Comparison of ENCODE assay signal across 10 mouse cellular contexts in the genomic region with DNA sequence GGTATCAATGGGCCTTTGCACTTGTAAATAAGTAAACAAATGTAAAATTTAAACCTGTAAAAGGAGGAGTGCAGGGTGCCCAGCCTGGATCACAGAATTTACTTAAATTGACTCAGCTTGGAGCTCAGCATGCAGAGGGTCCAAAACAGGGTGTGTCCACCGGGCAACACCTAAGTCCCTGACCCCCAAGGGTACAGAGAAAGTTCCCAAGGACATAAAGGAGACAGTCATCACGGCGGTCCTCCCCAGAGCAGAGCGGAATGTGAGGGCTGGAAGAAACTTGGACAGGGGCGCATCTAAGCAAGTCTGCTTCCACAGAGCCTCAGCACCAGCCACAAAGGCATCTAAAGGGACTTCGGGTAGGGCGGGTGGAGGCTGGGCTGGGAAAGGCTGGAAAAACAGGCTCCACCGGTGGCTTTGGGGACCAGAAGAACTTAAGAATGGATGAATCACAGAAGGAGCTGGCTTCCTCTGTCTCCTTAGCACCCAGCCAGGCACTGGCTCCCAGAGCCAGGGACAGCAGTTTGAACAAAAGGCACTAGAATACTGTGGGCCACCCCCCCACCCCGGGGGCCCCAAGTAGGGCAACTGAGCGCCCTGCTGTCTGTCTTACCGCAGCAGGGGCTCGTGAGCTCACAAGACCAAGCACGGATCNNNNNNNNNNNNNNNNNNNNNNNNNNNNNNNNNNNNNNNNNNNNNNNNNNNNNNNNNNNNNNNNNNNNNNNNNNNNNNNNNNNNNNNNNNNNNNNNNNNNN. TPM values are rescaled to one million over a fixed set of nuclear protein-coding genes. Genes with fewer than 3 reads are reported as not detected.
DNase-seq lines count a peak whose midpoint lies in the region; ATAC-seq and TF ChIP-seq lines count a peak whose summit lies in the region.
"Had no signal": no experiment of that assay in that cellular context is flagged by ENCODE, and none has a peak within 500 bp of the region (broad histone marks: within the 10 kb centered on the region; RNA-seq: fewer than 3 reads in every experiment).

No protein-coding gene starts in this region.

- TF ChIP-seq CTCF in intestine, postnatal 0 days (IDR thresholded peaks at IDR 0.05; ENCODE audit: low read depth): no peak

- H3K9ac ChIP-seq in intestine, embryonic 14.5 days (ENCODE audit: low read length): no peak overlapping the region
- H3K9ac ChIP-seq in intestine, postnatal 0 days (ENCODE audit: low read depth, low read length): no peak overlapping the region
- no peak overlapping the region for H3K9ac ChIP-seq in ES-E14 (ENCODE audit: insufficient read depth, low read depth, low read length, poor library complexity, severe bottlenecking)
- no peak overlapping the region for H3K9ac ChIP-seq in embryonic facial prominence, embryonic 11.5 days (replicated peaks; ENCODE audit: low read length)
- H3K9ac ChIP-seq in lung, embryonic 16.5 days (ENCODE audit: low read length): peak overlapping the region; percentile 8; the same call in 1 of the 2 replicates
- H3K9ac ChIP-seq: liver, embryonic 14.5 days had no signal

- DNase-seq in intestine, embryonic 14.5 days (ENCODE audit: low spot score): peak; percentile 73
- DNase-seq in ES-E14 (ENCODE audit: low read depth, low spot score): no peak
- DNase-seq in embryonic facial prominence, embryonic 11.5 days (ENCODE audit: low spot score): peak; percentile 51
- no peak for DNase-seq in frontal cortex, postnatal 14 days (ENCODE audit: low spot score in 2 of 2)
- DNase-seq in adrenal gland, postnatal 36 days: no peak
- DNase-seq: gastrocnemius, adult 2 months had no signal

- H3K4me1 ChIP-seq in intestine, embryonic 14.5 days (replicated peaks; ENCODE audit: control insufficient read depth, insufficient read depth, low read length): peaks cover 47% of the 10 kb centered on the region
- H3K4me1 ChIP-seq in intestine, postnatal 0 days (replicated peaks; ENCODE audit: control insufficient read depth, insufficient read depth, low read length): peaks cover 19% of the 10 kb centered on the region; the same call in 1 of the 2 replicates
- peaks cover 10 to 32% of the 10 kb centered on the region in 2 experiments; a peak in 3 of 4 replicates for H3K4me1 ChIP-seq in ES-E14 (ENCODE audit: control insufficient read depth in 2 of 2, insufficient read depth in 2 of 2, low read length in 2 of 2, poor library complexity in 1 of 2)
- peaks cover 7% of the 10 kb centered on the region for H3K4me1 ChIP-seq in embryonic facial prominence, embryonic 11.5 days (ENCODE audit: control insufficient read depth, insufficient read depth, low read length)
- peaks cover 35% of the 10 kb centered on the region for H3K4me1 ChIP-seq in lung, embryonic 16.5 days (replicated peaks; ENCODE audit: control insufficient read depth, insufficient read depth, low read length)

- H3K4me2 ChIP-seq in intestine, embryonic 14.5 days (ENCODE audit: low read length): peak overlapping the region; percentile 9; the same call in 1 of the 2 replicates
- no peak overlapping the region for H3K4me2 ChIP-seq in intestine, postnatal 0 days (replicated peaks; ENCODE audit: low read depth)
- no peak overlapping the region for H3K4me2 ChIP-seq in embryonic facial prominence, embryonic 11.5 days (ENCODE audit: low read depth, low read length)
- H3K4me2 ChIP-seq in lung, embryonic 16.5 days (ENCODE audit: low read depth, low read length): peak overlapping the region; percentile 32; the same call in 1 of the 2 replicates

- ATAC-seq in intestine, embryonic 14.5 days (replicated peaks; ENCODE audit: low FRiP score, low TSS enrichment, low read depth): 0 out of 2 replicates have a peak, but pooled peaks have one; percentile 37
- no peak for ATAC-seq in intestine, postnatal 0 days
- no peak for ATAC-seq in embryonic facial prominence, embryonic 11.5 days (replicated peaks; ENCODE audit: insufficient number of reproducible peaks, low FRiP score, low TSS enrichment, low read depth)
- peak; percentile 56 for ATAC-seq in lung, embryonic 16.5 days (ENCODE audit: low read depth)

- H3K36me3 ChIP-seq in intestine, embryonic 14.5 days (ENCODE audit: control insufficient read depth, insufficient read depth, low read length): no peaks in the 10 kb centered on the region
- peaks cover 3% of the 10 kb centered on the region; the same call in 1 of the 2 replicates for H3K36me3 ChIP-seq in intestine, postnatal 0 days (ENCODE audit: control insufficient read depth, insufficient read depth)
- H3K36me3 ChIP-seq in ES-E14 (ENCODE audit: control insufficient read depth, insufficient read depth, low read length, poor library complexity, severe bottlenecking): peaks cover 9% of the 10 kb centered on the region; the same call in 1 of the 2 replicates
- H3K36me3 ChIP-seq in embryonic facial prominence, embryonic 11.5 days (replicated peaks; ENCODE audit: control insufficient read depth, insufficient read depth, low read depth, low read length): no peaks in the 10 kb centered on the region
- H3K36me3 ChIP-seq in lung, embryonic 16.5 days (ENCODE audit: control insufficient read depth, insufficient read depth, low read length): no peaks in the 10 kb centered on the region

- peak overlapping the region; percentile 48; the same call in 1 of the 2 replicates for H3K27ac ChIP-seq in intestine, embryonic 14.5 days (ENCODE audit: low read depth)
- H3K27ac ChIP-seq in intestine, postnatal 0 days (ENCODE audit: low read depth, low read length): no peak overlapping the region
- H3K27ac ChIP-seq in ES-E14 (ENCODE audit: insufficient read depth, low read depth, low read length, poor library complexity, severe bottlenecking): peak overlapping the region; percentile 34
- H3K27ac ChIP-seq in embryonic facial prominence, embryonic 11.5 days (replicated peaks; ENCODE audit: low read depth, low read length): no peak overlapping the region
- H3K27ac ChIP-seq in lung, embryonic 16.5 days (ENCODE audit: low read length): peak overlapping the region; percentile 69
- H3K27ac ChIP-seq: gastrocnemius, adult 2 months; layer of hippocampus, adult 2 months; liver, embryonic 14.5 days had no signal

- 27% methylated on average over 13 of the region's 13 CpGs for WGBS in intestine, embryonic 14.5 days
- whole genome bisulfite sequencing in intestine, postnatal 0 days: 25% methylated on average over 13 of the region's 13 CpGs
- 35% methylated on average over 13 of the region's 13 CpGs for WGBS in embryonic facial prominence, embryonic 11.5 days
- WGBS in lung, embryonic 16.5 days: 28% methylated on average over 13 of the region's 13 CpGs

- no peaks in the 10 kb centered on the region for H3K9me3 ChIP-seq in intestine, embryonic 14.5 days (ENCODE audit: control insufficient read depth, low read length)
- H3K9me3 ChIP-seq in intestine, postnatal 0 days (ENCODE audit: control insufficient read depth): no peaks in the 10 kb centered on the region
- H3K9me3 ChIP-seq in ES-E14 (ENCODE audit: control insufficient read depth, insufficient read depth, low read depth, low read length): no peaks in the 10 kb centered on the region
- no peaks in the 10 kb centered on the region for H3K9me3 ChIP-seq in embryonic facial prominence, embryonic 11.5 days (replicated peaks; ENCODE audit: control insufficient read depth, low read length)
- no peaks in the 10 kb centered on the region for H3K9me3 ChIP-seq in lung, embryonic 16.5 days (ENCODE audit: control insufficient read depth, low read length)

- in situ Hi-C loops in ES-E14 (cut with MboI; ENCODE audit: low sequenced_read_pairs in 2 of 2, unreplicated experiment in 2 of 2): no loop called here

- H3K27me3 ChIP-seq in intestine, embryonic 14.5 days (replicated peaks; ENCODE audit: control insufficient read depth, insufficient read depth, low read length): no peaks in the 10 kb centered on the region
- no peaks in the 10 kb centered on the region for H3K27me3 ChIP-seq in intestine, postnatal 0 days (replicated peaks; ENCODE audit: control insufficient read depth, insufficient read depth, low read length)
- H3K27me3 ChIP-seq in embryonic facial prominence, embryonic 11.5 days (ENCODE audit: control insufficient read depth, insufficient read depth, low read length): no peaks in the 10 kb centered on the region
- no peaks in the 10 kb centered on the region for H3K27me3 ChIP-seq in lung, embryonic 16.5 days (ENCODE audit: control insufficient read depth, insufficient read depth, low read depth, low read length)

- H3K4me3 ChIP-seq in intestine, embryonic 14.5 days (ENCODE audit: low read depth, low read length): no peak overlapping the region
- no peak overlapping the region for H3K4me3 ChIP-seq in intestine, postnatal 0 days (ENCODE audit: low read depth, low read length)
- H3K4me3 ChIP-seq in ES-E14 (ENCODE audit: insufficient read depth in 1 of 2, low read depth in 1 of 2, low read length in 2 of 2, poor library complexity in 1 of 2, severe bottlenecking in 1 of 2): no peak overlapping the region
- no peak overlapping the region for H3K4me3 ChIP-seq in embryonic facial prominence, embryonic 11.5 days (ENCODE audit: low read depth, low read length)
- H3K4me3 ChIP-seq in lung, embryonic 16.5 days (ENCODE audit: low read length): no peak overlapping the region
- H3K4me3 ChIP-seq: gastrocnemius, adult 2 months; layer of hippocampus, adult 2 months had no signal

TF ChIP-seq in ES-E14, 5 proteins besides CTCF, POLR2A, EP300 and RAD21:
- TF ChIP-seq MAFK (IDR thresholded peaks at IDR 0.05; ENCODE audit: insufficient read depth, low read depth, low read length) (no peak), ZNF384 (IDR thresholded peaks at IDR 0.05; ENCODE audit: low read depth, low read length) (no peak), HCFC1 (IDR thresholded peaks at IDR 0.05; ENCODE audit: borderline replicate concordance, insufficient read depth, low read length) (no peak), CHD2 (IDR thresholded peaks at IDR 0.05; ENCODE audit: low read depth, low read length) (no peak), ZC3H11A (IDR thresholded peaks at IDR 0.05; ENCODE audit: borderline replicate concordance, low read depth, low read length) (no peak)

RNA-seq across cellular contexts. Expression of gene Kazn, which starts 10.2 kb away (rescaled TPM):
- polyA plus RNA-seq in intestine, embryonic 14.5 days (2014; fragmentation: Nextera tagmentation; extraction: Ambion mirVana): 13.7 and 14.7 TPM in 2 replicates
- polyA plus RNA-seq in intestine, postnatal 0 days (2015; fragmentation: Nextera tagmentation; extraction: Ambion mirVana): 17.5 and 20.2 TPM in 2 replicates
- total RNA-seq in ES-E14 (2012; rRNA removed): 14.0 and 24.3 TPM in 2 replicates
- 11.1 and 13.2 TPM in 2 replicates for polyA plus RNA-seq in embryonic facial prominence, embryonic 11.5 days (2014; fragmentation: Nextera tagmentation; extraction: Ambion mirVana)
- polyA plus RNA-seq in lung, embryonic 16.5 days (2015; fragmentation: Nextera tagmentation; extraction: Ambion mirVana): 11.4 and 11.6 TPM in 2 replicates
- 10 to 100 TPM; 21.7 to 25.1 TPM for total RNA-seq in adrenal gland, postnatal 36 days (2021)

Comparison
In these comparisons a context has a peak if more than half of its experiments do, and no peak if none do; other contexts are left out.
1. ATAC-seq: peak in intestine, embryonic 14.5 days (single experiment) and lung, embryonic 16.5 days (single experiment); none in intestine, postnatal 0 days (single experiment) and embryonic facial prominence, embryonic 11.5 days (single experiment).
2. H3K27ac ChIP-seq: peak in intestine, embryonic 14.5 days (single experiment), ES-E14 (single experiment) and lung, embryonic 16.5 days (single experiment); none in intestine, postnatal 0 days (single experiment) and embryonic facial prominence, embryonic 11.5 days (single experiment).
3. H3K4me2 ChIP-seq: peak in intestine, embryonic 14.5 days (single experiment) and lung, embryonic 16.5 days (single experiment); none in intestine, postnatal 0 days (single experiment) and embryonic facial prominence, embryonic 11.5 days (single experiment).
4. DNase-seq: peak in intestine, embryonic 14.5 days (single experiment) and embryonic facial prominence, embryonic 11.5 days (single experiment); none in ES-E14 (single experiment), frontal cortex, postnatal 14 days (0 of 2) and adrenal gland, postnatal 36 days (0 of 2).